Mouse (Mus musculus) liver, embryonic 14.5 days (tissue): Measurements from ENCODE around the gene Upf2.

ENCODE experiments used
- CTCF ChIP-seq: IDR thresholded peaks from 2 replicates; pipeline ENCODE4 v1.5.1; 2016; ENCODE audit warnings: antibody characterized with exemption, low read depth, control low read depth
- EP300 ChIP-seq: IDR thresholded peaks from 2 replicates; pipeline ENCODE4 v1.6.1; 2016; ENCODE audit warnings: antibody characterized with exemption, low read depth

DNA sequence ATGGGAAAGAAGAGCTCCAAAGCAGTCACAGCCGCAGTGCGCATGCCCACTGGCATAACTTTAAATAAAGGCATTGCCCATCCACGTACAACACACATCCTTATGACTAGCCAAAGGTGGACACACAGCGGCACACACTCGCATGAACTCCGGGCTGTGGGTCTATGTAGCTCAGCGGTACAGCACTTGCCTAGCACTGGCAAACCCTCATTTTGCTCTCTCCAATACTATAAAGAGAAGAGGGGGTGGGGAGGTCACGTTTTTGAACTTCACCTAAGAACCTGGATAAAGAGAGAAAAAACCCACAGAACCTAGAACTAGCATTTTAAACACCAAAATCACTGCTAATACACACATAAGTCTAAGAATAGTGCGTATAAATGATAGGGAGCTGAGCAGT, 10.3 kb upstream of the Upf2 start:
- TF ChIP-seq EP300 (no peak), CTCF (no peak)
